Mouse (Mus musculus): ENCODE results near the gene Vps35l.

The Vps35l gene

DNA sequence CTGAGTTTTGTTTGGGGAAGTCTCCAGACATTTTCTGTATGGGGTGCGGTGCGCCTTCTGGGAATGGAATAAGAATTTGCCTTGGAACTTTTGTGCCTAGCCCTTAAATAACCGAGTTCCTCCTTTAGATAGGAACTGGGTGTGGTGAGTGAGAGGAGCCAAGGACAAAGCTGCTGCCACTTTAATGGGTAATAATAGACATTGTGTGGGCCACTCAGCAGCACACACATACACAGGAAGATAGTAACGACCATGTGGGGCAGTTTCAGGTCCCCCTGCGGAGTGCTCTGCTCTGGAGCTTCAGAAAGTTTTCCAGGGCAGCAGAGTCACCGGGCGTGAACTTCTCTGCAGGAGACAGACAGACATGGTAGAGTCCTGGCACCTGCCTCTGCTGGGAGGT, 81.3 kb downstream of the Vps35l start:
- POLR2A ChIA-PET, result interaction anchor here in 3 of 4 experiments (0.6 to 2.7 kb wide), 25 partner anchors 10 to 228 kb away, joined by 3 to 16 read pairs (median 4); partner anchors contain the start of gene Iqck (in 1 of the 3)
- CTCF ChIA-PET, result interaction anchor here in 3 of 4 experiments (0.5 to 1.3 kb wide), 4 partner anchors 56 to 373 kb away, joined by 3 to 6 read pairs (median 4); no protein-coding TSS in a partner anchor

GRCm38 (mm10) chr7:118821887-118822556, 82.0 kb downstream of the Vps35l start:
- CTCF ChIA-PET, result interaction anchor here in 3 of 4 experiments (0.5 to 1.3 kb wide), 5 partner anchors 28 to 373 kb away, joined by 3 to 6 read pairs (median 5); no protein-coding TSS in a partner anchor
- POLR2A ChIA-PET, result interaction anchor here in 2 of 4 experiments (0.6 to 2.7 kb wide), 25 partner anchors 10 to 229 kb away, joined by 3 to 16 read pairs (median 4); partner anchors contain the start of gene Iqck (in 1 of the 2)

- POLR2A ChIA-PET, result interaction anchor here (1.1 to 2.5 kb wide), 6 partner anchors 13 to 227 kb away, joined by 3 to 13 read pairs (median 6); partner anchors contain the start of gene Tmc5 (in 1 of the 4)
- CTCF ChIA-PET, result interaction anchor here in 2 of 4 experiments (0.7 to 1.4 kb wide), 3 partner anchors 9 to 186 kb away, joined by 3 to 6 read pairs (median 4); no protein-coding TSS in a partner anchor
These were observed 84.4 kb downstream of the Vps35l start for GRCm38 (mm10) chr7:118824451-118824850.

- ChIA-PET POLR2A (interaction anchor here in 3 of 4 experiments (0.7 to 2.8 kb wide), 7 partner anchors 11 to 92 kb away, joined by 3 to 16 read pairs (median 5); no protein-coding TSS in a partner anchor), CTCF (interaction anchor here in 1 of 4 experiments (0.6 kb wide), 1 partner anchor 219 kb away, joined by 3 read pairs; no protein-coding TSS in a partner anchor)
These were observed 88.0 kb downstream of the Vps35l start for GRCm38 (mm10) chr7:118827975-118828416.

GRCm38 (mm10) chr7:118837901-118838300, 97.9 kb downstream of the Vps35l start:
- ChIA-PET POLR2A (interaction anchor here in 3 of 4 experiments (0.8 to 5.4 kb wide), 11 partner anchors 8 to 97 kb away, joined by 3 to 106 read pairs (median 4); partner anchors contain the start of genes Iqck (in 1 of the 3), Knop1 (in 1 of the 3) and Vps35l (in 1 of the 3)), CTCF (interaction anchor here in 1 of 4 experiments (0.6 kb wide), 1 partner anchor 428 kb away, joined by 3 read pairs; no protein-coding TSS in a partner anchor)

DNA sequence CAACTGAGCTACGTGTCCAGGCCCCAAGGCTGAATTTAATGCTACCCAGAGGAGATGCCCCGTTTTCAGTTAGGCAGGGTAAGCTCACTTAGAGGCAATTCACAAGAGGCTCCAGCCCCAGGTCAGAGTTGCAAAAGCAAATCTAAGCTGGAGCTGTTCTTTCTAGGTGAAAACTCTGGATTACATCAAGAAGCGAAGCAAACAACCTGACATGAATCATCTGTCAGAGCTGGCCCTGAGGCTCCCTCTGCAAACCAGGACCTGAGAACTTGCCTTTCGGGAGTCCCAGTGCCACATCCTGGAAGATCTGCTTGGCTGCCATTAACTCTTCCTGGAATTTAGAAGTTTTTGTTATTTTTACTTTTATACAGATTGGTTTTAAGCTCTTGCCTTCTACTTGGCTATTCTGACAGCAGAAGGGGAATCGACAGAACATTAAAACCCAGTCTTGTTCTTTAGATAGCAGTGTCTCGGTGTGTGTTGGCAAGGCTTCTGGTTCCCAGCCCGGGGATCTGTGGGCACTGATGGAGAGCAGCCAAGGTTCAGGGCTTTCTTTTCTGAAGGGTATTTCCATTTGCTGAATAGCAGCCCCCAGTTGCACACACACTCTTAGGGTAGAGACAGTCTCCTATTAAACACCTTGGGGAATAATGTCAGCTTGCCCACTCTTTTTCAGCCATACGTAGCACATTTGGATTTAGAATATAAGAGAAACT, 101.2 kb downstream of the Vps35l start:
- ChIA-PET POLR2A (interaction anchor here (0.6 to 5.4 kb wide), 24 partner anchors 9 to 155 kb away, joined by 3 to 106 read pairs (median 4); partner anchors contain the start of genes Iqck (in 2 of the 4), Knop1 (in 1 of the 4) and Vps35l (in 1 of the 4)), CTCF (interaction anchor here in 2 of 4 experiments (0.7 to 2.4 kb wide), 7 partner anchors 10 to 170 kb away, joined by 3 to 11 read pairs (median 3); no protein-coding TSS in a partner anchor)

DNA sequence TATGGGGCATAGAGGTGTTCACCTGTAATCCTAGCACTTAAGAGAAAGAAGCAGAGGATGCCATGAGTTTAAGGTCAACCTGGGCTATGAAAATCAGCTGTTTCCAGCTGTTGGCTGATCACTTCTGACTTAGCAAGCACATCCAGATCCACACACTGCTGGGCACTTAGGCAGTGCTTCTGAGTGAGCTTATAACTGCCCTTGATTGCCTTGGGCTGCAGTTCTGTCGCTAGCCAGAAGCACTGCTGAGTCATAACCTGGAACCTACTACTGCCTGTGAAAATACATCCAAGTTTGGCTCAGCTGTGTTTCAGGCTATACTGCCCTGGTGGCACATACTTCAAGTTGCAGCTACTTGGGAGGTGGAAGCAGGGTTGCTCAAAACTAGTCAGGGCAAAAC, 101.8 kb downstream of the Vps35l start:
- POLR2A ChIA-PET, result interaction anchor here (0.6 to 5.4 kb wide), 19 partner anchors 10 to 154 kb away, joined by 3 to 106 read pairs (median 4); partner anchors contain the start of genes Iqck (in 2 of the 4), Gprc5b (in 1 of the 4) and Knop1 (in 1 of the 4)
- CTCF ChIA-PET, result interaction anchor here in 3 of 4 experiments (0.6 to 2.4 kb wide), 6 partner anchors 9 to 203 kb away, joined by 3 to 11 read pairs (median 4); no protein-coding TSS in a partner anchor

- CTCF ChIA-PET, result interaction anchor here in 2 of 4 experiments (1.2 to 1.7 kb wide), 3 partner anchors 8 to 168 kb away, joined by 4 to 5 read pairs (median 4); no protein-coding TSS in a partner anchor
- POLR2A ChIA-PET, result interaction anchor here in 2 of 4 experiments (1.3 to 5.4 kb wide), 4 partner anchors 9 to 152 kb away, joined by 3 to 106 read pairs (median 16); partner anchors contain the start of genes Gprc5b (in 1 of the 2), Iqck (in 1 of the 2) and Knop1 (in 1 of the 2)
These were observed 102.9 kb downstream of the Vps35l start for GRCm38 (mm10) chr7:118842938-118843337.

GRCm38 (mm10) chr7:118845141-118845540, 105.1 kb downstream of the Vps35l start:
- ChIA-PET POLR2A (interaction anchor here in 3 of 4 experiments (0.8 to 2.7 kb wide), 14 partner anchors 9 to 149 kb away, joined by 3 to 21 read pairs (median 4); partner anchors contain the start of genes Iqck (in 2 of the 3), Knop1 (in 1 of the 3) and Vps35l (in 1 of the 3)), CTCF (interaction anchor here in 1 of 4 experiments (0.5 kb wide), 1 partner anchor 148 kb away, joined by 3 read pairs; no protein-coding TSS in a partner anchor)

- CTCF ChIA-PET, result no interaction called here
- POLR2A ChIA-PET, result interaction anchor here (0.6 to 2.7 kb wide), 12 partner anchors 8 to 148 kb away, joined by 3 to 21 read pairs (median 3); partner anchors contain the start of gene Iqck (in 1 of the 4)
These were observed 106.3 kb downstream of the Vps35l start for GRCm38 (mm10) chr7:118846329-118846728.

DNA sequence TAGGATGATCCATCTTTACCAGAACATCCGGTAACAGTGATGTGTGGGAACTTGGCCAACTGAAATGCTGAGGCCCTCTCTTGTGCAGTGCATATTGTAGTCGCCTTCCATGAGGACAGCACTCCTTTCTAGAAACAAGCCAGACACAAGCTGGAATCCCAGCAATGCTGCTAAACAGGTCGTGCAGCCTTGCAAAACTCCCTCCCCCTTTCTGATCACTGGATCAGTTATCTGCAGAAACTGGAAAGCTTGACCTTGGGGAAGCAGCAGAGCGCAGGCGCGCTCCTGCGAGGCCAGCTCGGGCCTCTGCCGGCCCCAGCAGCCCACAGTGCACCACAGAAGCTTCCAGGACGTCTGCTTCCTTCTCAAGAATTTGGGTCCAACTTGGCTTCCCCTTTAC, 108.8 kb downstream of the Vps35l start:
- POLR2A ChIA-PET, result interaction anchor here (0.6 to 9.7 kb wide), 18 partner anchors 8 to 145 kb away, joined by 3 to 106 read pairs (median 4); partner anchors contain the start of genes Gprc5b (in 1 of the 4) and Vps35l (in 1 of the 4)

GRCm38 (mm10) chr7:118849543-118850250, 109.7 kb downstream of the Vps35l start:
- POLR2A ChIA-PET, result interaction anchor here in 3 of 4 experiments (0.6 to 9.7 kb wide), 24 partner anchors 9 to 144 kb away, joined by 3 to 106 read pairs (median 5); partner anchors contain the start of genes Vps35l (in 2 of the 3) and Gprc5b (in 1 of the 3)
- CTCF ChIA-PET, result interaction anchor here in 3 of 4 experiments (0.5 to 1.8 kb wide), 4 partner anchors 105 to 146 kb away, joined by 4 to 9 read pairs (median 6); no protein-coding TSS in a partner anchor

More for the DNA sequence above, 108.8 kb downstream of the Vps35l start:
- CTCF ChIA-PET, result interaction anchor here in 3 of 4 experiments (0.7 to 1.7 kb wide), 3 partner anchors 83 to 147 kb away, joined by 3 to 5 read pairs (median 4); no protein-coding TSS in a partner anchor

DNA sequence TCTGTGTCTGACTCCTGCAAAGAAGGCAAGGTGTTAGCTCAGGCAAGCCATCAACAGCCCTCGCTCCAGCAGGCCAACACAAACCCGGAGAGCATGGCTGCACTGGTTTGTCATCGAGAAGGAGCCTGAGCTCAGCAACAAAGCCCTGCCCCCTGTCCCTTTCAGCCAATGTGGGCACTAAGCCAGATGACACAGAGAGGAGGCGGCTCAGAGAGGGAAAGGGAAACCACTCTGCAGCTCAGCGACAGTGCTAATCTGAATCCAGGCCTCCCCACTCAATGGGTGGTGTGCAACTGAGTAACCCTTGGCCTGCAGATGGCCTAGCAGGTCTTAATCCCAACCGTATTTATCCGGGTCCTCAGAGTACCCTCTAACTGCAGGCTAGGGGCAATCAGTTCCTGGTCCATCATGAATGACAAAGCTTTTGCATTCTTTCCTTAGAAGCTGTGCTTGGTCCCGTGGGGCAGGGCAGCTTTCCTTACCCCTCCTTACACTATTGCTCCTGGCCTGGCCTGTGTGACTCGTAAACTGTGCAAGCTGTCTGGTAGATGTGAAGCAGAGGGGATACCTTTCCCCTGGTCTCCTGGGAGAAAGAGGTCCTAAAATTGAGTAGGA, 110.8 kb downstream of the Vps35l start:
- POLR2A ChIA-PET, result interaction anchor here (0.6 to 9.7 kb wide), 41 partner anchors 8 to 402 kb away, joined by 3 to 106 read pairs (median 6); partner anchors contain the start of genes Gprc5b (in 2 of the 4) and Vps35l (in 1 of the 4)
- CTCF ChIA-PET, result interaction anchor here (0.6 to 2.3 kb wide), 13 partner anchors 9 to 173 kb away, joined by 3 to 14 read pairs (median 4); partner anchors contain the start of gene Gprc5b (in 2 of the 4)

DNA sequence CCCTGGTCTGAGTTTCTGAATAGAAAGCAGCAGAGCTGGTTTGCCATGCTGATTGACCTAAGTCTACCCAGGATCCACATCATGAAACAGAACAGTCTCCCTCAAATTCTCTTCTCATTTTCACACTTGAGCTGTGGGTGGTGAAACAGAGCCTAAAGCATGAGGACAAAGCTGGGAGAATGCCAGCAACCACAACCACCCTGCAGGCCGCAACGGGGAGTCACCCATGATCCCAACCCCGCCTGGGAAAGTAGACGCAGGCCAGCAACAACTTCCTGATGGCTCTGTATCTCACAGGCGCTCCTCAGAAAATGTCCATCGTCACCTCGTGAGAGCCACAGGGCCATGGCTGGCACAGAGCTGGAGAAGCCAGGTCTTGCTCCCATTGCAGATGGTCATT, 111.5 kb downstream of the Vps35l start:
- POLR2A ChIA-PET, result interaction anchor here (0.6 to 9.7 kb wide), 36 partner anchors 9 to 403 kb away, joined by 3 to 106 read pairs (median 7); partner anchors contain the start of genes Gprc5b (in 2 of the 4) and Vps35l (in 1 of the 4)
- CTCF ChIA-PET, result interaction anchor here (0.7 to 2.3 kb wide), 9 partner anchors 9 to 172 kb away, joined by 3 to 14 read pairs (median 4); partner anchors contain the start of gene Gprc5b (in 1 of the 4)

- CTCF ChIA-PET, result interaction anchor here in 1 of 4 experiments (0.7 kb wide), 1 partner anchor 259 kb away, joined by 6 read pairs; no protein-coding TSS in a partner anchor
- POLR2A ChIA-PET, result interaction anchor here in 3 of 4 experiments (0.5 to 9.7 kb wide), 13 partner anchors 8 to 599 kb away, joined by 3 to 106 read pairs (median 8); partner anchors contain the start of gene Gprc5b (in 1 of the 3)
These were observed 112.6 kb downstream of the Vps35l start for GRCm38 (mm10) chr7:118852611-118853010.
